Mouse (Mus musculus): Measurements from ENCODE around the gene Carnmt1.

Gene Carnmt1

GRCm38 (mm10) chr19:18654330-18654729 lies 16.2 kb upstream of the Carnmt1 start:
- no peak for DNase-seq (ENCODE audit: low spot score in 2 of 2)

- no peak for DNase-seq (ENCODE audit: low spot score in 2 of 2)
These were observed 15.6 kb upstream of the Carnmt1 start for GRCm38 (mm10) chr19:18654984-18655383.

- DNase-seq (ENCODE audit: low spot score in 2 of 2): no peak
These were observed 14.6 kb upstream of the Carnmt1 start for GRCm38 (mm10) chr19:18655999-18656398.

GRCm38 (mm10) chr19:18658473-18658872 lies 12.1 kb upstream of the Carnmt1 start:
- DNase-seq (ENCODE audit: low spot score in 2 of 2): no peak

- DNase-seq (ENCODE audit: low spot score in 2 of 2): no peak
These were observed 11.2 kb upstream of the Carnmt1 start for GRCm38 (mm10) chr19:18659349-18659748.

- DNase-seq (ENCODE audit: low spot score in 2 of 2): no peak
These were observed 10.1 kb upstream of the Carnmt1 start for GRCm38 (mm10) chr19:18660466-18660865.

GRCm38 (mm10) chr19:18661683-18662082 lies 8.9 kb upstream of the Carnmt1 start:
- DNase-seq (ENCODE audit: low spot score in 2 of 2): no peak

- no peak for DNase-seq (ENCODE audit: low spot score in 2 of 2)
These were observed 6.7 kb upstream of the Carnmt1 start for GRCm38 (mm10) chr19:18663904-18664303.

GRCm38 (mm10) chr19:18666966-18667365 lies 3.6 kb upstream of the Carnmt1 start:
- no peak for DNase-seq (ENCODE audit: low spot score in 2 of 2)

- DNase-seq (ENCODE audit: low spot score in 2 of 2): no peak
These were observed 1.0 kb upstream of the Carnmt1 start for GRCm38 (mm10) chr19:18669551-18669950.

- DNase-seq (ENCODE audit: low spot score in 2 of 2): peak in 1 of 2 experiments; percentile 37
These were observed 635 bp downstream of the Carnmt1 start for GRCm38 (mm10) chr19:18671056-18671741.

GRCm38 (mm10) chr19:18672498-18672897 lies 1.9 kb downstream of the Carnmt1 start:
- DNase-seq (ENCODE audit: low spot score in 2 of 2): no peak

GRCm38 (mm10) chr19:18673116-18673515 lies 2.6 kb downstream of the Carnmt1 start:
- DNase-seq (ENCODE audit: low spot score in 2 of 2): no peak

GRCm38 (mm10) chr19:18682142-18682541 lies 11.6 kb downstream of the Carnmt1 start:
- no peak for DNase-seq (ENCODE audit: low spot score in 2 of 2)

- no peak for DNase-seq (ENCODE audit: low spot score in 2 of 2)
These were observed 17.0 kb downstream of the Carnmt1 start for GRCm38 (mm10) chr19:18687556-18687955.

GRCm38 (mm10) chr19:18692176-18692575 lies 21.6 kb downstream of the Carnmt1 start:
- DNase-seq (ENCODE audit: low spot score in 2 of 2): no peak

GRCm38 (mm10) chr19:18692768-18693167 lies 22.2 kb downstream of the Carnmt1 start:
- no peak for DNase-seq (ENCODE audit: low spot score in 2 of 2)

- no peak for DNase-seq (ENCODE audit: low spot score in 2 of 2)
These were observed 24.6 kb downstream of the Carnmt1 start for GRCm38 (mm10) chr19:18695116-18695515.

- no peak for DNase-seq (ENCODE audit: low spot score in 2 of 2)
These were observed 25.0 kb downstream of the Carnmt1 start for GRCm38 (mm10) chr19:18695552-18695951.

GRCm38 (mm10) chr19:18708101-18708500 lies 37.5 kb downstream of the Carnmt1 start:
- no peak for DNase-seq (ENCODE audit: low spot score in 2 of 2)

- no peak for DNase-seq (ENCODE audit: low spot score in 2 of 2)
These were observed 40.3 kb downstream of the Carnmt1 start for GRCm38 (mm10) chr19:18710903-18711302.

- DNase-seq (ENCODE audit: low spot score in 2 of 2): no peak
These were observed 41.0 kb downstream of the Carnmt1 start for GRCm38 (mm10) chr19:18711589-18711988.

- DNase-seq (ENCODE audit: low spot score in 2 of 2): no peak
These were observed 41.7 kb downstream of the Carnmt1 start for GRCm38 (mm10) chr19:18712153-18712865.

Data from frontal cortex, postnatal 14 days (tissue).